Mouse (Mus musculus) hindbrain, embryonic 16.5 days (tissue): ENCODE measurements around the gene Cdc40. TPM values are rescaled to one million over a fixed set of nuclear protein-coding genes. Genes with fewer than 3 reads are reported as not detected.
A peak's percentile ranks its signal among the peaks of the same experiment; 100 is the strongest.

Experiments used
- ATAC-seq: fragments of 200-750 bp; cut with Nextera tagmentation; 2 replicates; pipeline ENCODE4 v1.8.0; 2017; ENCODE audit warnings: moderate TSS enrichment, moderate library complexity
- H3K27ac ChIP-seq: fragments of 300-500 bp; sonication (generic); 2 replicates; pipeline ENCODE4 v1.5.1; 2014; ENCODE audit warnings: low read depth, mild to moderate bottlenecking, control low read depth, low read length, moderate library complexity
- H3K27me3 ChIP-seq: fragments of 300-500 bp; sonication (generic); replicated peaks from 2 replicates; pipeline ENCODE4 v1.6.1; 2014; ENCODE audit warnings: low read length; ENCODE audit not compliant: control insufficient read depth, insufficient read depth
- H3K36me3 ChIP-seq: fragments of 300-500 bp; sonication (generic); 2 replicates; pipeline ENCODE4 v1.6.1; 2014; ENCODE audit warnings: mild to moderate bottlenecking, low read length, moderate library complexity, mixed read lengths; ENCODE audit not compliant: control insufficient read depth, insufficient read depth
- H3K4me1 ChIP-seq: fragments of 300-500 bp; sonication (generic); 2 replicates; pipeline ENCODE4 v1.6.1; 2014; ENCODE audit warnings: low read depth, low read length; ENCODE audit not compliant: control insufficient read depth, insufficient read depth
- H3K4me2 ChIP-seq: fragments of 300-500 bp; sonication (generic); 2 replicates; pipeline ENCODE4 v1.6.1; 2014; ENCODE audit warnings: mild to moderate bottlenecking, low read length, control low read depth, moderate library complexity
- H3K4me3 ChIP-seq: fragments of 300-500 bp; sonication (generic); 2 replicates; pipeline ENCODE4 v1.5.1; 2014; ENCODE audit warnings: mild to moderate bottlenecking, low read length, control low read depth, moderate library complexity
- H3K9ac ChIP-seq: fragments of 300-500 bp; sonication (generic); 2 replicates; pipeline ENCODE4 v1.6.1; 2014; ENCODE audit warnings: low read depth, mild to moderate bottlenecking, control low read depth, low read length, moderate library complexity
- H3K9me3 ChIP-seq: fragments of 300-500 bp; sonication (generic); 2 replicates; pipeline ENCODE4 v1.6.1; 2014; ENCODE audit warnings: mild to moderate bottlenecking, low read length, moderate library complexity; ENCODE audit not compliant: control insufficient read depth
- WGBS: fragments of 180-500 bp; shearing (Covaris S2); extraction: QIAGEN DNeasy Blood & Tissue Kit; methylation state at CpG from one replicate; pipeline ENCODE4 v1.1.7; 2014; 5-methylcytosine and 5-hydroxymethylcytosine counted together
- polyA plus RNA-seq: library from polyadenylated mRNA; unstranded; fragments of >200 nt; fragmentation: Nextera tagmentation; extraction: Ambion mirVana; gene quantifications from 2 replicates; pipeline ENCODE4 v1.2.1, GENCODE M21; 2015

The Cdc40 gene
- polyA plus RNA-seq, 1 experiment from 2014 or later, result 18.8 TPM

DNA sequence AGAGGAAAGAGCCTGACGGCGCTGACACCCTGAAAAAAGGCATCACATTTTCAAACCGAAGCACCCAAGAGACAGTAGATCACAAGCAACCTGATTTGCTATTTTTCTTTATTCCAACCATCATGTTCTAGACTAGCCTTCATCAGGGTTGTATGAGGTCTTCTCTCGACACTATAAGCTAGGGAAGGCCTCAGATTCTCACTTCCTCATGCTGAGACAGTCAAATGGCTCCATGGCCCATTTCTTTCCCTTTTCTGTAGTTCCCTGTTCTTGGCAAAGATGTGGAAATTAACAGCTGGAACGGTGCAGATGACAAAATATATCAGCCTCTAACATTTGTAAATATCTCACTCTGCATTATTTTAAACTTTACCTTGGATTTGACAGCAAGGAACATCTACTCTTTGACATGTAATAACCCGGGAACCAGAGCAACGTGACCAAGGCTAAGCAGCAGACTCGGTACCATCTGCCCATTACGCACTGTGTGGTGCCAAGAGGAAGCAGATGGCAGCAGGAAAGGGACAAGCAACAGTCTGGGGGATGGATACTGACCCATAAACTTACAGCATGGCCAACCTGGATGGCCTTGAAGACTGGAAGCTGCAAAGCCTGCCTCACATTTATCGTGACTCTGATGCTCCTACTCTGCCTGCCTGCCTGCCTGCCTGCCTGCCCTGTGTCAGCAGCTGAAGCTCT lies 35.8 kb downstream of the Cdc40 start:
- Histone ChIP-seq H3K4me2 (no peak overlapping the region), H3K4me3 (no peak overlapping the region), H3K9ac (no peak overlapping the region), H3K27ac (no peak overlapping the region), H3K4me1 (no peaks in the 10 kb centered on the region), H3K36me3 (peaks cover 6% of the 10 kb centered on the region), H3K27me3 (no peaks in the 10 kb centered on the region), H3K9me3 (no peaks in the 10 kb centered on the region)
- peak; percentile 49; the same call in 1 of the 2 replicates for ATAC-seq
- 87% methylated on average over 10 of the region's 10 CpGs for WGBS

DNA sequence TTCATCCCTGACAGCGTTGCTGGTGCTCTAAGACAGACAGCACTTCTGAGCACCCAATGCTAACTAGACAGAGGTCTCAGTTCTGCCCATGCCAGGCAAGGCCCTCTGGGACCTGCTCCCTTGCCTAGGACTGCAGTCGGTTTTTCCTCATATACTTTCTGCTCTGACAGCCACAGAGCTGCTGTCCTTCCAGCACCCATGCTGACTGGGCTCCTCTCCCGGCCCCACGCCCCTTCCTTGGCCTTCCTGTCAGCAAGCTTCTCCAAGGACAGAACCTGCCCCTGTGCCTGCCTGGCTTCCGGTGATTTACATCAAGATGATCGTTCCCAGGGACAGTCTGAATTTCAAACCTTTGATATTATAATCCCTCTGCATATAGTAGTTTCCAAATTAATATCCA lies 37.5 kb downstream of the Cdc40 start:
- no peak for ATAC-seq
- Histone ChIP-seq H3K4me2 (no peak overlapping the region), H3K4me3 (no peak overlapping the region), H3K9me3 (no peaks in the 10 kb centered on the region), H3K4me1 (no peaks in the 10 kb centered on the region), H3K9ac (no peak overlapping the region), H3K27me3 (no peaks in the 10 kb centered on the region), H3K27ac (no peak overlapping the region), H3K36me3 (peaks cover 21% of the 10 kb centered on the region)
- WGBS, result 89% methylated on average over 6 of the region's 6 CpGs

DNA sequence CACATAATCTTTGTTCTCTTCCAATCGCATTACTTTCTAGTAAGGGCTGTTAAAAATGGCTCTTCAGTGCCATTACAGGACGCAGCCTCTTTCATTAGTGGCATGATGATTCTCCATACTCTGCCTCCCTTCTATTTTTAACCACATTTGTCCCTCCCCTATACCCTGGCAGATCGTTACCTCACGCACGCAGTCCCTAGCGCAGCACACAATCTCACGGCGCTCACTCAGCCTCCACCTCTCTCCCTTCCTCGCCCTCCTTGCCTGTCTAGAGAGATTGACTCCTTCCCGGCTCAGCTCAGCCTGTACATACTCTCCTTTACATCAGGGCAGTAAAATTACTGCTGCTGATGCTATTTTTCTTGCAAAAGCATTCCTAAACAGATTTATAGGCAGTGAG lies 38.6 kb downstream of the Cdc40 start:
- no peaks in the 10 kb centered on the region for H3K4me1 ChIP-seq
- no peak overlapping the region for H3K4me2 ChIP-seq
- H3K9me3 ChIP-seq, result no peaks in the 10 kb centered on the region
- H3K4me3 ChIP-seq, result no peak overlapping the region
- no peaks in the 10 kb centered on the region for H3K27me3 ChIP-seq
- H3K9ac ChIP-seq, result no peak overlapping the region
- 73% methylated on average over 10 of the region's 10 CpGs for WGBS
- H3K36me3 ChIP-seq, result peaks cover 21% of the 10 kb centered on the region
- H3K27ac ChIP-seq, result no peak overlapping the region
- 0 out of 2 replicates have a peak, but pooled peaks have one; percentile 28 for ATAC-seq

DNA sequence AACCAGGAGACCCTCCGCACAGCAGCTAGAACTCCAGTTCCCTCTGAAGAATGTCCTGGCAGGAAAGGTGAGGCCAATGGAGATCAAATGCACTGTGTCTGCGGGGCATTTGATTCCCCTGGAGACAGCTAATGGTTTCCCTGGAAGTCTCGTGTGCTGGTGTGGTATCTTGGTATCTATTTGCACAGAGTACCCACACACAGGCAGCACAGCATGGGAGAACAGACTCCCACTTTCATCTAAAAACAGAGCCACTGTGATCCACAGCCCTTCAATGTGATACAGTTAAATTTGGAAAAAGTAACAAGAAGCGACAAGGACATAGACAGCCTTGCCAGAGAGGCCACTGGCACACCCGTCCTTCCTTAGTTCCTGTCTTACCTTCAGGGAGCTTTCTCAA lies 39.3 kb downstream of the Cdc40 start:
- no peak overlapping the region for H3K9ac ChIP-seq
- no peak overlapping the region for H3K4me3 ChIP-seq
- no peak overlapping the region for H3K27ac ChIP-seq
- H3K27me3 ChIP-seq, result no peaks in the 10 kb centered on the region
- 80% methylated on average over 5 of the region's 5 CpGs for WGBS
- H3K4me1 ChIP-seq, result no peaks in the 10 kb centered on the region
- peaks cover 21% of the 10 kb centered on the region for H3K36me3 ChIP-seq
- H3K4me2 ChIP-seq, result no peak overlapping the region
- ATAC-seq, result peak; percentile 63; the same call in 1 of the 2 replicates
- no peaks in the 10 kb centered on the region for H3K9me3 ChIP-seq

DNA sequence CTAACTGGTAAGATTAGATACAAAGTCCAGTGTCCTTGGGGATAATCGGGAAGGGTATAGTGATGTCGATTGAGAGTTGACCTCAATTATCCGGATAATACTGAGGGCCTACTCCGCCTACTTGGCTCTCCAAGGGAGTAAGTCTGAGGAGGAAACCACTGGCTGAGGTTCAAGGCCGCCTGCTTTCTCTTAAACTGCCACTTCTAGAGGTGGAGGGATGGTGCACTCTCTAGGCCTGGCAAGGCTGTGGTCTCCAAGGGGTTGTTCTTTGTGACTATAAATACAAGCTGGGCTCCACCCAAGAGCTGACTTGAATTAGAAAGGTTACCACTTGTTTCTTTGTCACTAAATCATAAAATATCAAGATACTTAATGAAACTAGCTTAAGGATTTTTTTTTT lies 43.0 kb downstream of the Cdc40 start:
- Histone ChIP-seq H3K4me3 (no peak overlapping the region), H3K27me3 (no peaks in the 10 kb centered on the region), H3K27ac (no peak overlapping the region), H3K4me1 (no peaks in the 10 kb centered on the region), H3K4me2 (no peak overlapping the region), H3K9ac (no peak overlapping the region), H3K36me3 (peaks cover 28% of the 10 kb centered on the region), H3K9me3 (no peaks in the 10 kb centered on the region)
- WGBS, result 93% methylated on average over 5 of the region's 5 CpGs
- ATAC-seq, result no peak

DNA sequence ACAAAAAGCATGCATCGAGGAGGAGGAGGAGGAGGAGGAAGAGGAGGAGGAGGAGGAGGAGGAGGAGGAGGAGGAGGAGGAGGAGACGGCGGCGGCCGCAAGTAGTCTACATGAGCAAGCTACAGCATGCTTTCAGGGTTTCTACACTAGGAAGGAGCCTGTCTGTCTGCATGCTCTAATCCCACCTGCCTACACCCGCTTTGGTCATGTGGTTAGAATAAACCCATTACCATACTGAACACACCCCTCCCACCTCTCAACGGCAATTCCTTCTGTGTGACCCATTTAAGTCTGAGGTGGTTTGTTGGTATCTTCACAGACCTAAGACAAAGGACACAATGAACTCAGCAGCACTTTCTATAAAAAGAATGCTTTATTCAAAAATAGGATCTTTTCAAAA lies 51.8 kb downstream of the Cdc40 start:
- Histone ChIP-seq H3K9me3 (no peaks in the 10 kb centered on the region), H3K4me3 (no peak overlapping the region), H3K27ac (no peak overlapping the region), H3K27me3 (no peaks in the 10 kb centered on the region), H3K36me3 (peaks cover 18% of the 10 kb centered on the region), H3K9ac (no peak overlapping the region), H3K4me1 (no peaks in the 10 kb centered on the region), H3K4me2 (no peak overlapping the region)
- ATAC-seq, result no peak
- WGBS, result 94% methylated on average over 7 of the region's 7 CpGs

DNA sequence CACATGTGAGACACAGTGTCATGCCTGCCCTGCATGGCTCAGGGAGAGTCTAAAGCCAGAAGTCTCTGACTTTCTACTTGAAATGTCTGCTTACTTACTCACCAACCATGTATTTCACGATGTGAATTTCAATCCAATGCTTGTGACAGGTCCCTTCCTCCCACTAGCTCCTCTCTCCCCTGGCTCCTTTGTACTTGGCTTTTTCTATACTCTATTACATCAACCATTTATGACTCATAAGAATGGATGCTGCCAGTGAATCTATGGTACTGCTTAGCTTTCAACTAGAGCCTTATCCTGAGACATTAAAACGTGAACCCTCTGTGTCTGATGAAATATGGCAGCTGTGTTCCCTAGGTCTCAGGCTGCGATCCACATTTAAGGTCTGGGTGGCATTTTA lies 52.8 kb downstream of the Cdc40 start:
- no peak overlapping the region for H3K4me3 ChIP-seq
- WGBS, result 93% methylated on average over 3 of the region's 3 CpGs
- H3K9me3 ChIP-seq, result no peaks in the 10 kb centered on the region
- H3K27ac ChIP-seq, result no peak overlapping the region
- H3K27me3 ChIP-seq, result no peaks in the 10 kb centered on the region
- ATAC-seq, result no peak
- no peak overlapping the region for H3K9ac ChIP-seq
- H3K4me1 ChIP-seq, result no peaks in the 10 kb centered on the region
- peaks cover 12% of the 10 kb centered on the region for H3K36me3 ChIP-seq
- H3K4me2 ChIP-seq, result no peak overlapping the region

DNA sequence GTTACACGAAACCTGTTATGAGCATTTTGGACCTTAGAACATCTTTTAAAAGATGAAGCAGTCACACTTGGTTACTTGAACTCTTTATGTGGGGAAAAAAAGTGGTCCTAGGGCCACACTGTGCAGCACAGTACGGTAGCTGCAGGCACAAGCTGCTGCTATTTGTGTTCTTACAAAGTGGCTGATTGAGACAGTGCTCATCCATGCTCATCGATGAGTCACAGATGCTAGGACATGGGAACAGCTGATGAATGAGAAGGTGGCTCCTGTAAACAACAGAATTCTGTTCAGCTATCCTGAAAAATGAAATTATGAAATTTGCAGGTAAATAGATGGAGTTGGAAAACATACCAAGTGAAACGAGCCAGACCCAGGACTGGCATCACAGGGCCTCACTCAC lies 55.4 kb downstream of the Cdc40 start:
- Histone ChIP-seq H3K27ac (no peak overlapping the region), H3K4me2 (no peak overlapping the region), H3K4me1 (no peaks in the 10 kb centered on the region), H3K9me3 (no peaks in the 10 kb centered on the region), H3K4me3 (no peak overlapping the region), H3K36me3 (0 out of 2 replicates have a peak, but pooled peaks cover 2% of the 10 kb centered on the region), H3K9ac (no peak overlapping the region), H3K27me3 (no peaks in the 10 kb centered on the region)
- 91% methylated on average over 4 of the region's 4 CpGs for WGBS
- no peak for ATAC-seq

DNA sequence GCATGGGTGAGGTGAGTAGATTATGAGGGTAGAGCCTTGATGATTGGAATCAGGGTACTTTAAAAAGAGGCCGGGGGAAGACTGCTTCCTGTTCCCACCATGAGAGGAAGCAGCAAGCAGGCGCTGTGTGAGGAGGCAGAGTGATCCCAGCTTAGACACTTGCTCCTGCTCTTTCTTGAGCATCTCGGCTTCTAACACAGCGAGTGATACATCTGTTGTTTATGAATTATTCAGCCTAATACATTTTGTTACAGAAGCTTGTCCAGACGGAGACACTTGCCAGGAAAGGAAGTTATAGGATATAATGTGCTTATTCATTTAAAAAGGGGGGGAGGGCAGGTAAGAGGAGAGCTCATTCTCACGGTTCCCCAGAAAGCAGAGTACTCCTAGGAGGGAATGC lies 57.2 kb downstream of the Cdc40 start:
- Histone ChIP-seq H3K4me2 (no peak overlapping the region), H3K4me3 (no peak overlapping the region), H3K9ac (no peak overlapping the region), H3K27me3 (no peaks in the 10 kb centered on the region), H3K36me3 (0 out of 2 replicates have a peak, but pooled peaks cover 2% of the 10 kb centered on the region), H3K4me1 (no peaks in the 10 kb centered on the region), H3K9me3 (no peaks in the 10 kb centered on the region), H3K27ac (no peak overlapping the region)
- 73% methylated on average over 6 of the region's 6 CpGs for WGBS
- no peak for ATAC-seq
